Mouse (Mus musculus) heart, adult 2 months (tissue): Measurements from ENCODE around the gene Fgfr2.

Experiments
- CTCF ChIP-seq: fragments of 200-600 bp; IDR thresholded peaks from 2 replicates; pipeline ENCODE4 v1.8.1; 2022; ENCODE audit warnings: antibody characterized with exemption, mild to moderate bottlenecking, moderate library complexity
- EP300 ChIP-seq: fragments of 200-500 bp; IDR thresholded peaks from 2 replicates; pipeline ENCODE4 v1.6.1; 2011; ENCODE audit warnings: low read depth, low read length, control low read depth; ENCODE audit not compliant: insufficient read depth

DNA sequence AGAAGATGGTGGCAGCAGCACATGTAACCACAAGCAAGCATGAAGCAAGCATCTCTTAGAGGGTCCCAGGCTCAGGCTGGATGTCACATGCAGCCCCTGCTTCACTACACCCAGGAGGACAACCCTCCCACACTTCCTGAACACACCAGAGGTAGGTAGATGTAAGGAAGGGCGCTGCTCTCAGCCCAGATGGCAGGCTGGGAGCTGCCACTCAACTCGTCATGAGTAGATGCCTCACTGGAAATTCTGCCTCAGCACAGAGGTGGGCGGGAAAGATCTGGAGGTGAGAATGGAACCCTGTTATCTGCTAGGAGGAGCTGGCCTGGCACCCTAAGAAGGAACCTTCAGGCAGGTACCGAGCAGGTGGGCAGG, 355.2 kb downstream of the Fgfr2 start:
- TF ChIP-seq CTCF: no peak
- no peak for TF ChIP-seq EP300
